Mouse (Mus musculus) bone marrow, adult 2 months (tissue): ENCODE measurements around the gene Gm5089. TPM values are rescaled to one million over a fixed set of nuclear protein-coding genes. Genes with fewer than 3 reads are reported as not detected.

Source experiments
- H3K27ac ChIP-seq: fragments of 200-500 bp; 2 replicates; pipeline ENCODE4 v1.5.1; 2012; ENCODE audit warnings: low read depth, mild to moderate bottlenecking, control low read depth, inconsistent platforms, low read length; ENCODE audit not compliant: control insufficient read depth, poor library complexity, insufficient read depth
- H3K4me1 ChIP-seq: fragments of 200-500 bp; 2 replicates; pipeline ENCODE4 v1.6.1; 2011; ENCODE audit warnings: low read length; ENCODE audit not compliant: control insufficient read depth, insufficient read depth
- H3K4me3 ChIP-seq: fragments of 200-500 bp; replicated peaks from 2 replicates; pipeline ENCODE3; 2011; ENCODE audit warnings: mild to moderate bottlenecking, low read depth, low read length, control low read depth; ENCODE audit not compliant: control insufficient read depth
- CTCF ChIP-seq: fragments of 200-500 bp; IDR thresholded peaks from 2 replicates; pipeline ENCODE4 v1.5.1; 2011; ENCODE audit warnings: low read length, control low read depth; ENCODE audit not compliant: control insufficient read depth, insufficient read depth
- POLR2A ChIP-seq: fragments of 200-500 bp; IDR thresholded peaks from 2 replicates; pipeline ENCODE4 v1.6.1; 2011; ENCODE audit warnings: low read depth, mild to moderate bottlenecking, control low read depth, low read length, borderline replicate concordance; ENCODE audit not compliant: control insufficient read depth
- WGBS: fragments of 180-500 bp; shearing (Covaris S2); methylation state at CpG from one replicate; pipeline ENCODE4 v1.1.7; 2018; 5-methylcytosine and 5-hydroxymethylcytosine counted together
- polyA plus RNA-seq: library from polyadenylated mRNA; stranded (reverse); fragments of >200 nt; gene quantifications from 2 replicates; pipeline ENCODE4 v1.2.4, GENCODE M21; 2011; ENCODE audit warnings: low replicate concordance; ENCODE audit not compliant: missing spikeins, insufficient read depth, insufficient read length

The Gm5089 gene
- polyA plus RNA-seq, 1 experiment = not detected

- H3K4me1 ChIP-seq = no peaks in the 10 kb centered on the region; the same call in none of the 2 replicates
- no peak overlapping the region for H3K27ac ChIP-seq
- no peak for TF ChIP-seq POLR2A
- TF ChIP-seq CTCF = no peak
- no peak overlapping the region for H3K4me3 ChIP-seq
- WGBS = 85% methylated on average over 11 of the region's 11 CpGs
Measured at GRCm38 (mm10) chr14:122401886-122402285, 49.0 kb downstream of the Gm5089 start.

DNA sequence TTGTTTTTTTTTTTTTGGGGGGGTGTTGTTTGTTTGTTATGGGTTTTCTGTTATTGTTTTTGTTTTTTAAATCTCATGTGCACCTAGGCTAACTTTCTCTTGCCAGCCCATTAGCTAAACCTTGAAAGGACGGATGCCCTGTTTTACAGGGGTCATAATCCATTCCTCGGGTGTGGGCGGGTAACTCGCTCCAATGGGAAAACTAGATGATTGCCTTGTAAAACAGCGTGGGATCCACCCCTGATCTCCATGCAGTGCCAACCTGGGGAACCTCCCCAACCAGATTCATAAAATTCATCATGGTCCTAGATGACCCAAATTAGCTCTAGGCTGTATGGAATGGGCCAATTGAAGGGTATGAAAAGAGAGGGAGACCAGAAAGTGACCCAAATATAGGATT is 51.0 kb downstream of the Gm5089 start:
- TF ChIP-seq POLR2A = no peak
- TF ChIP-seq CTCF = no peak
- no peaks in the 10 kb centered on the region for H3K4me1 ChIP-seq
- H3K4me3 ChIP-seq = no peak overlapping the region
- no peak overlapping the region for H3K27ac ChIP-seq
- WGBS = 84% methylated on average over 5 of the region's 5 CpGs

- WGBS = 71% methylated on average over 4 of the region's 4 CpGs
- no peak overlapping the region for H3K27ac ChIP-seq
- no peaks in the 10 kb centered on the region for H3K4me1 ChIP-seq
- TF ChIP-seq CTCF (no peak), POLR2A (no peak)
- no peak overlapping the region for H3K4me3 ChIP-seq
Measured at GRCm38 (mm10) chr14:122398676-122399075, 52.2 kb downstream of the Gm5089 start.

- no peak for TF ChIP-seq POLR2A
- no peak for TF ChIP-seq CTCF
- H3K27ac ChIP-seq = no peak overlapping the region
Measured at GRCm38 (mm10) chr14:122393119-122393518, 57.8 kb downstream of the Gm5089 start.

GRCm38 (mm10) chr14:122390935-122391334 is 60.0 kb downstream of the Gm5089 start:
- no peaks in the 10 kb centered on the region for H3K4me1 ChIP-seq
- TF ChIP-seq CTCF (no peak), POLR2A (no peak)
- no peak overlapping the region for H3K4me3 ChIP-seq
- WGBS = 3% methylated on average over 4 of the region's 4 CpGs
- H3K27ac ChIP-seq = no peak overlapping the region

More at GRCm38 (mm10) chr14:122393119-122393518, 57.8 kb downstream of the Gm5089 start:
- no peak overlapping the region for H3K4me3 ChIP-seq
- 71% methylated on average over 1 of the region's 1 CpGs for WGBS
- H3K4me1 ChIP-seq = no peaks in the 10 kb centered on the region

GRCm38 (mm10) chr14:122389684-122390370 is 61.1 kb downstream of the Gm5089 start:
- WGBS = 82% methylated on average over 13 of the region's 13 CpGs
- no peaks in the 10 kb centered on the region for H3K4me1 ChIP-seq
- no peak overlapping the region for H3K27ac ChIP-seq
- no peak for TF ChIP-seq POLR2A
- no peak for TF ChIP-seq CTCF
- H3K4me3 ChIP-seq = no peak overlapping the region

DNA sequence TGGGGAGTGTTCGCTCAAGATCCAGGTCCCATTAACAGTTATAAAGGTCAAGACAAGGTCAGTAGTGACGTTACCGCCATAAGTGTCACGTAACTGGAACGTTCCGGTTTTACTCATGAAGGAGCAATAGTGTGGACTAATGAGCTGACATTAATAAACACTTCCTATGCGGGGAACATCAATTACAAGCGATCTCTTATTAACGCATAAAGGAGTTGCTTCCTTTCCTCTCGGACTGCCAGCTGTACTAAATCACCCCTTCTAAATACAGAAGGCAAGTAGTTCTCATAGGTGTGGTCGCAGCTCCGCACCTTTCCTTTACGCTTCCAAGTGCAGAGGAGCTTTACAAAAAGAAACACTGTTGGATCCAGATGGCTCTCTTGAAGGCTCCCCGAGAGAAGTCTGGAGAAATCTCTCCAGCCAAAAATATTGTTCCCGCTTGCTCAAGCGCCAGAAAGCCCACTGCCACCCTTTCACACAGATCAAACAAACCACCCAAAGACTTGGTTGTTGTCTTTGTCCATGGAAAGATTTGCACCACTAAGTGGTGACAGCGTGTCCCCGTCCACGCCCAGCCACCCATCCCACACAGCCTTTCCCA is 62.4 kb downstream of the Gm5089 start:
- no peak overlapping the region for H3K4me3 ChIP-seq
- H3K27ac ChIP-seq = no peak overlapping the region
- H3K4me1 ChIP-seq = no peaks in the 10 kb centered on the region
- 90% methylated on average over 19 of the region's 19 CpGs for WGBS
- TF ChIP-seq POLR2A (no peak), CTCF (no peak)

GRCm38 (mm10) chr14:122387781-122388180 is 63.1 kb downstream of the Gm5089 start:
- no peak overlapping the region for H3K4me3 ChIP-seq
- TF ChIP-seq CTCF (no peak), POLR2A (no peak)
- 86% methylated on average over 5 of the region's 5 CpGs for WGBS
- H3K27ac ChIP-seq = no peak overlapping the region
- no peaks in the 10 kb centered on the region for H3K4me1 ChIP-seq
